Mouse (Mus musculus) cerebellum, adult 2 months (tissue): ENCODE data around the gene Fgfr2. TPM values are rescaled to one million over a fixed set of nuclear protein-coding genes. Genes with fewer than 3 reads are reported as not detected.

Source experiments
- DNase-seq, 2 experiments: peaks; one replicate each; pipeline ENCODE4 v3.0.0; 2021
- H3K27ac ChIP-seq: fragments of 200-500 bp; 2 replicates; pipeline ENCODE4 v1.5.1; 2012; ENCODE audit warnings: low read length, control low read depth, inconsistent platforms; ENCODE audit not compliant: insufficient read depth
- H3K27me3 ChIP-seq: fragments of 200-500 bp; 2 replicates; pipeline ENCODE4 v1.6.1; 2012; ENCODE audit warnings: inconsistent platforms, mild to moderate bottlenecking, low read length, moderate library complexity; ENCODE audit not compliant: control insufficient read depth, insufficient read depth
- H3K4me1 ChIP-seq: fragments of 200-500 bp; 2 replicates; pipeline ENCODE4 v1.6.1; 2011; ENCODE audit warnings: low read length; ENCODE audit not compliant: control insufficient read depth, insufficient read depth
- H3K4me3 ChIP-seq: fragments of 200-500 bp; replicated peaks from 2 replicates; pipeline ENCODE3; 2011; ENCODE audit warnings: mild to moderate bottlenecking, low read depth, low read length, control low read depth; ENCODE audit not compliant: insufficient read depth
- CTCF ChIP-seq: fragments of 200-500 bp; IDR thresholded peaks from 2 replicates; pipeline ENCODE4 v1.5.1; 2011; ENCODE audit warnings: low read depth, mild to moderate bottlenecking, control low read depth, low read length, moderate library complexity, borderline replicate concordance; ENCODE audit not compliant: insufficient read depth
- POLR2A ChIP-seq: fragments of 200-500 bp; IDR thresholded peaks from 2 replicates; pipeline ENCODE4 v1.6.1; 2011; ENCODE audit warnings: low read length, control low read depth, borderline replicate concordance; ENCODE audit not compliant: insufficient read depth
- WGBS: fragments of 180-500 bp; shearing (Covaris S2); methylation state at CpG from one replicate; pipeline ENCODE4 v1.1.7; 2018; 5-methylcytosine and 5-hydroxymethylcytosine counted together
- polyA plus RNA-seq: library from polyadenylated mRNA; depleted of rRNA; stranded (reverse); fragments of >200 nt; gene quantifications from 2 replicates; pipeline ENCODE4 v1.2.3, GENCODE M21; 2012

The Fgfr2 gene
- polyA plus RNA-seq, 1 experiment: 95.3 TPM

DNA sequence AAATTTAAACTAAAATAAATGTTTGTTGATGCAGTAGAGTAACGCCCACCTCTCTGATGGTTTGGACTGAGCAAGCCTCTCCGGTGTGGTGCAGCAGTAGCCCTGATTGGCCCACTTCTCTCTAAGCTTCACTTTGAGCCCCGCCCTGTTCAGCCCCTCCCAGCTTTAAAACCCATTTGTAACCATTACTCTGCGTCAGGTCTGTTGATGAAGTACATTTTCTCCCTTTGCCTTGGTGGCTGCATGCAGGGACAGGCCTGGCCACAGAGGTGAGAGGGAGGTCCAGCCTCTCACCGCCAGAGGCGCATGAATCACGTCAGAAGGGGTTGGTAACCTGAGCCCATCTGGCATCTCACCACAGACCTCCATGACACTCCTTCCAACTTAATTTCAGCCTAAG is 1513.5 kb downstream of the Fgfr2 start:
- 62% methylated on average over 7 of the region's 7 CpGs for WGBS
- H3K27me3 ChIP-seq: no peaks in the 10 kb centered on the region
- no peak overlapping the region for H3K27ac ChIP-seq
- H3K4me3 ChIP-seq: no peak overlapping the region
- no peaks in the 10 kb centered on the region for H3K4me1 ChIP-seq
- TF ChIP-seq POLR2A: no peak
- TF ChIP-seq CTCF: no peak
- DNase-seq: no peak

GRCm38 (mm10) chr7:131608049-131608448 is 1515.1 kb downstream of the Fgfr2 start:
- Histone ChIP-seq H3K4me3 (no peak overlapping the region), H3K4me1 (no peaks in the 10 kb centered on the region), H3K27ac (no peak overlapping the region), H3K27me3 (no peaks in the 10 kb centered on the region)
- 79% methylated on average over 6 of the region's 6 CpGs for WGBS
- DNase-seq: no peak
- no peak for TF ChIP-seq CTCF
- TF ChIP-seq POLR2A: no peak

GRCm38 (mm10) chr7:131605481-131605880 is 1517.7 kb downstream of the Fgfr2 start:
- Histone ChIP-seq H3K27me3 (no peaks in the 10 kb centered on the region), H3K27ac (no peak overlapping the region), H3K4me3 (no peak overlapping the region), H3K4me1 (no peaks in the 10 kb centered on the region)
- TF ChIP-seq CTCF (no peak), POLR2A (no peak)
- no peak for DNase-seq
- 11% methylated on average over 4 of the region's 4 CpGs for WGBS

DNA sequence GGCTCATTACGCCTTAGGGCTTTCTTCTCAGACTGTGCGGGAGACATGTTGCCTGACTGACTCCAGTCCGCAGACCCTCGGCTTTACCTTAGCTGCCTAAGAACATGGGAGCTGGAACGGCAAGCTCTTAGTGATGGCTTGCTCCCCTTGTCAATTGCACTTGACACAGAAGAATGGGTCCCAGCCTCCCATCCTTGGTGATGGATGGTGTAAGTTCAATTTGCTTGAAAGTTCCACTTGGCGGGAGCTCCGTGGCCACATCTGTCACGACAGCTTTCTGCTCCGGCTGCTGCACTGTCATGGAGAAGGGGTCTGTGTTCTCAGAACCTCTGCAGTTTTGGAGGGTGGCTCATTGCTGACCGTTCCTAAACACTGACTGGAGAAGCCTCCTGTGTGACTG is 1518.2 kb downstream of the Fgfr2 start:
- DNase-seq: no peak
- H3K4me1 ChIP-seq: no peaks in the 10 kb centered on the region
- WGBS: 34% methylated on average over 10 of the region's 10 CpGs
- no peak for TF ChIP-seq POLR2A
- TF ChIP-seq CTCF: no peak
- no peak overlapping the region for H3K27ac ChIP-seq
- H3K27me3 ChIP-seq: no peaks in the 10 kb centered on the region
- H3K4me3 ChIP-seq: no peak overlapping the region

DNA sequence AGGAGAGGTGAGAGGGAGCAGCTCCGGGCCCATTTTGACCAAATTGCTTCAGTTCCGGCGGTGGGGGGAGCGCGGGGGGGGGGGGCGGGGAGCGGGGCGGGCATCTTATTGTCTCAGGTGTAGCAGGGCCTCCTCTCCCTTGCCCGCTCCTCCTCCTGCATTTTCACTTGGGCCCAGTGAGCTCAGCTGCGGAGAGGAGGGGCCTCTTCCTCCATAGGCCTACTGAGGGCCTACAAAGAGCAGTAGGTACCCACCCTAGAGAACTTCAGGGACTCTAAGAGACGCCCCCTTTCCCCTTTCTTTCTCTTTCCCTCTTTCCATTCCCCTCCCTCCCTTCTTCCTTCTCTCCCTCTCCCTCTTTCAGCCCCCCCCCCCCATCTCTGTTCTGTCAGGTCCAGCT is 1520.0 kb downstream of the Fgfr2 start:
- no peaks in the 10 kb centered on the region for H3K27me3 ChIP-seq
- 40% methylated on average over 8 of the region's 11 CpGs for WGBS
- H3K4me3 ChIP-seq: no peak overlapping the region
- no peak overlapping the region for H3K27ac ChIP-seq
- TF ChIP-seq CTCF (no peak), POLR2A (no peak)
- H3K4me1 ChIP-seq: no peaks in the 10 kb centered on the region
- DNase-seq: no peak

DNA sequence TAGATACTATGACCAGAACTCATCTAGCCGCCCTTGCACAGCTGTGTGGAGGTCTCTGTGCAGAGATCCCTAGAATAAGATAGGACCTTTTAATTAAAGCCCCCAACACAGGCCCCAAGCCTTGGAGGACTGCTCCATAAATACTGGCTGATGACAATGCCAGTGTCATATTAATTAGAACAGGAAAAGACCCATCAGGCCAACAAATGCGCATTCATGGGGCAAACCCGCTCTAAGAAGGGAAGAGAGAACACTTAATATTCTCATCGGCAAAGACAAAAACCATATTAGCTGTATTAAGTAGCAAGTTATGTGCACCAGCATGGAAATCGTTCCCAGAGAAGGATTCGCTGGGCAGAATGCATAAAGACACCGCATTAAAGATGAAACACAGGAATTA is 1521.0 kb downstream of the Fgfr2 start:
- no peaks in the 10 kb centered on the region for H3K27me3 ChIP-seq
- 81% methylated on average over 7 of the region's 7 CpGs for WGBS
- no peak overlapping the region for H3K4me3 ChIP-seq
- no peak for DNase-seq
- no peak overlapping the region for H3K27ac ChIP-seq
- no peaks in the 10 kb centered on the region for H3K4me1 ChIP-seq
- TF ChIP-seq CTCF (no peak), POLR2A (no peak)

DNA sequence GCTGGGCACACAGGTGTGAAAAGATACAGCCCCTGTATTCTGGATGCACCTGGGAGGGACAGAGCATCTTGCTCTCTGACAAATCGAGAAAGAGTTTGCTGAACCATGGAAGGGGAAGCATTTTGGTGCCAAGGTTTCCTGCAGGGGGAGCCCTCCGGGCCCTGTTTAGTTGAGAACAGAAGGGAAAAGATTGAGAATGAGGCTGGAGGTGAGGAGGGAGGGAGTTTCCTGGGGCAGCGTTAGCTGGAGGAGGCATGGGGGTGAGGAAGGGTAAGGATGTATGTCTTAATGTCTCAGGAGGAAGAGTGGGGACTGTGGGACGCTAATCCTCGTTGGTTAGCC is 1524.7 kb downstream of the Fgfr2 start:
- TF ChIP-seq POLR2A (no peak), CTCF (no peak)
- 4% methylated on average over 5 of the region's 5 CpGs for WGBS
- H3K27me3 ChIP-seq: no peaks in the 10 kb centered on the region
- no peak overlapping the region for H3K4me3 ChIP-seq
- H3K27ac ChIP-seq: no peak overlapping the region
- peak; percentile 5 to 13 for DNase-seq
- no peaks in the 10 kb centered on the region for H3K4me1 ChIP-seq

- H3K4me3 ChIP-seq: no peak overlapping the region
- DNase-seq: no peak
- no peaks in the 10 kb centered on the region for H3K27me3 ChIP-seq
- TF ChIP-seq CTCF (no peak), POLR2A (no peak)
- 21% methylated on average over 12 of the region's 12 CpGs for WGBS
- H3K27ac ChIP-seq: no peak overlapping the region
- H3K4me1 ChIP-seq: no peaks in the 10 kb centered on the region
Observed at GRCm38 (mm10) chr7:131597779-131598482, 1525.2 kb downstream of the Fgfr2 start.
